Mouse (Mus musculus) liver, adult 2 months (tissue): ENCODE results near the gene Smpd2.

Experiments
- CTCF ChIP-seq: fragments of 200-500 bp; IDR thresholded peaks from 2 replicates; pipeline ENCODE4 v1.5.1; 2011; ENCODE audit warnings: low read depth, low read length, control low read depth
- POLR2A ChIP-seq: fragments of 200-500 bp; IDR thresholded peaks from 2 replicates; pipeline ENCODE4 v1.6.1; 2011; ENCODE audit warnings: low read length, control low read depth; ENCODE audit not compliant: insufficient read depth; ENCODE audit errors: extremely low read depth

DNA sequence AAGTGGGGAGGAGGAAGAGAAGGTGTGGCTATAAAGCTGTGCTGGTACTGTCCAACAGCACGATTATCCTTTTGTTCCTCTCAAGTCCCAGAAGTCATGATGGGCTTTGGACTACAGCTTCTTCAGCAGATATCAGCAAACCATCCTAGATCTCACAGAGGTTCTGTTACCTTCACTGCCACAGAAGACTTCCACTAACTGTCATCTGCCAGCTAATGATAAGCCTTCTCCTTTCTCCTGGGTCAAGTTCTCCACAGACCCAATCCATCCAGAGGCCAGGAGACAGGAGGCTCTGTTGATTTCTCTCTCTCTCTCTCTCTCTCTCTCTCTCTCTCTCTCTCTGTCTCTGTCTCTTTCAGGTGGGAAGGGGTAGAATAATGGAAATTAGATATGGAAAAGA, 42.0 kb downstream of the Smpd2 start:
- TF ChIP-seq POLR2A (no peak), CTCF (no peak)
